Mouse (Mus musculus) hindbrain, embryonic 16.5 days (tissue): ENCODE data around the gene Fgfr1op2. TPM values are rescaled to one million over a fixed set of nuclear protein-coding genes. Genes with fewer than 3 reads are reported as not detected.
A peak's percentile ranks its signal among the peaks of the same experiment; 100 is the strongest.

ENCODE experiments used
- ATAC-seq: fragments of 200-750 bp; cut with Nextera tagmentation; 2 replicates; pipeline ENCODE4 v1.8.0; 2017; ENCODE audit warnings: moderate TSS enrichment, moderate library complexity
- H3K27ac ChIP-seq: fragments of 300-500 bp; sonication (generic); 2 replicates; pipeline ENCODE4 v1.5.1; 2014; ENCODE audit warnings: low read depth, mild to moderate bottlenecking, control low read depth, low read length, moderate library complexity
- H3K27me3 ChIP-seq: fragments of 300-500 bp; sonication (generic); replicated peaks from 2 replicates; pipeline ENCODE4 v1.6.1; 2014; ENCODE audit warnings: low read length; ENCODE audit not compliant: control insufficient read depth, insufficient read depth
- H3K36me3 ChIP-seq: fragments of 300-500 bp; sonication (generic); 2 replicates; pipeline ENCODE4 v1.6.1; 2014; ENCODE audit warnings: mild to moderate bottlenecking, low read length, moderate library complexity, mixed read lengths; ENCODE audit not compliant: control insufficient read depth, insufficient read depth
- H3K4me1 ChIP-seq: fragments of 300-500 bp; sonication (generic); 2 replicates; pipeline ENCODE4 v1.6.1; 2014; ENCODE audit warnings: low read depth, low read length; ENCODE audit not compliant: control insufficient read depth, insufficient read depth
- H3K4me2 ChIP-seq: fragments of 300-500 bp; sonication (generic); 2 replicates; pipeline ENCODE4 v1.6.1; 2014; ENCODE audit warnings: mild to moderate bottlenecking, low read length, control low read depth, moderate library complexity
- H3K4me3 ChIP-seq: fragments of 300-500 bp; sonication (generic); 2 replicates; pipeline ENCODE4 v1.5.1; 2014; ENCODE audit warnings: mild to moderate bottlenecking, low read length, control low read depth, moderate library complexity
- H3K9ac ChIP-seq: fragments of 300-500 bp; sonication (generic); 2 replicates; pipeline ENCODE4 v1.6.1; 2014; ENCODE audit warnings: low read depth, mild to moderate bottlenecking, control low read depth, low read length, moderate library complexity
- H3K9me3 ChIP-seq: fragments of 300-500 bp; sonication (generic); 2 replicates; pipeline ENCODE4 v1.6.1; 2014; ENCODE audit warnings: mild to moderate bottlenecking, low read length, moderate library complexity; ENCODE audit not compliant: control insufficient read depth
- WGBS: fragments of 180-500 bp; shearing (Covaris S2); extraction: QIAGEN DNeasy Blood & Tissue Kit; methylation state at CpG from one replicate; pipeline ENCODE4 v1.1.7; 2014; 5-methylcytosine and 5-hydroxymethylcytosine counted together
- polyA plus RNA-seq: library from polyadenylated mRNA; unstranded; fragments of >200 nt; fragmentation: Nextera tagmentation; extraction: Ambion mirVana; gene quantifications from 2 replicates; pipeline ENCODE4 v1.2.1, GENCODE M21; 2015

The Fgfr1op2 gene
- polyA plus RNA-seq, 1 experiment from 2014 or later = 38.0 TPM

DNA sequence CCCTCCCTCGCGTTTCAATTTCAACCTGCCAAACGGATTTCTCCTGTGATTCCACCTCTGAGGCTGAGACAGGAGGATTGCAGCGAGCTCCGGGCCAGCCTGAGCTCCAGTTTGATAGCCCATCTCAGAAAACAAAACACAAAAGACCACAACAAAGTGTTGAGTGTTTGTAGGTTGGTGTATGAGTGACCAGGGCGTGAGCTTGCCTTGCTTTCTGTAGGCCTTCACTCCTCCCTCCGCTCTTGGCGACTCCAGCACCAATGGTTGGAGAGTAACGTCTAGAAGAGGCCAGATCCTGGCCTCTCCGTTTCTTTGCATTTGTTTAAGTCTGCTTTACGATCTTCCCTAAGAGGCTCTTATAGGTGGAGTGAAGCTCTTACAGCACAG is 66.2 kb downstream of the Fgfr1op2 start:
- Histone ChIP-seq H3K9ac (peak overlapping the region; percentile 90), H3K9me3 (no peaks in the 10 kb centered on the region), H3K27me3 (no peaks in the 10 kb centered on the region), H3K27ac (no peak overlapping the region; the same call in 1 of the 2 replicates), H3K36me3 (no peaks in the 10 kb centered on the region), H3K4me3 (peak overlapping the region; percentile 76), H3K4me1 (peaks cover 8% of the 10 kb centered on the region), H3K4me2 (peak overlapping the region; percentile 78)
- ATAC-seq = no peak
- 38% methylated on average over 11 of the region's 11 CpGs for WGBS

Other genes with a start within 250 kb of the Fgfr1op2 start
- gene Itpr2, start 75.0 kb upstream of the Fgfr1op2 start, polyA plus RNA-seq = 9.1 and 9.6 TPM in 2 replicates
- gene Ints13, start 632 bp downstream of the Fgfr1op2 start, polyA plus RNA-seq = 41.1 and 47.5 TPM in 2 replicates
- 111 and 117 TPM in 2 replicates for gene Med21, start 65.3 kb downstream of the Fgfr1op2 start, polyA plus RNA-seq
- gene Tm7sf3, start 65.6 kb downstream of the Fgfr1op2 start, polyA plus RNA-seq = 33.4 and 35.5 TPM in 2 replicates
- gene Stk38l, start 147.8 kb downstream of the Fgfr1op2 start, polyA plus RNA-seq = 13.9 and 15.0 TPM in 2 replicates
- gene Arntl2, start 218.9 kb downstream of the Fgfr1op2 start, polyA plus RNA-seq = 3.3 and 4.6 TPM in 2 replicates